Mouse (Mus musculus) midbrain, embryonic 10.5 days (tissue): ENCODE data around the gene Top1. TPM values are rescaled to one million over a fixed set of nuclear protein-coding genes. Genes with fewer than 3 reads are reported as not detected.

Experiments
- DNase-seq: peaks from one replicate; pipeline ENCODE4 v3.0.0-alpha.2; 2017; ENCODE audit warnings: low spot score
- H3K27ac ChIP-seq: fragments of 300-500 bp; sonication (generic); replicated peaks from 2 replicates; pipeline ENCODE4 v1.5.1; 2016; ENCODE audit warnings: mild to moderate bottlenecking
- H3K27me3 ChIP-seq: fragments of 300-500 bp; sonication (generic); 2 replicates; pipeline ENCODE4 v1.6.1; 2016; ENCODE audit warnings: low read depth, mild to moderate bottlenecking; ENCODE audit not compliant: poor library complexity, severe bottlenecking
- H3K36me3 ChIP-seq: fragments of 300-500 bp; sonication (generic); 2 replicates; pipeline ENCODE4 v1.6.1; 2016; ENCODE audit warnings: mild to moderate bottlenecking, moderate library complexity
- H3K4me1 ChIP-seq: fragments of 300-500 bp; sonication (generic); 2 replicates; pipeline ENCODE4 v1.6.1; 2016
- H3K4me3 ChIP-seq: fragments of 300-500 bp; sonication (generic); 2 replicates; pipeline ENCODE4 v1.5.1; 2016; ENCODE audit warnings: mild to moderate bottlenecking, moderate library complexity
- H3K9me3 ChIP-seq: fragments of 300-500 bp; sonication (generic); replicated peaks from 2 replicates; pipeline ENCODE4 v1.6.1; 2016; ENCODE audit warnings: mild to moderate bottlenecking
- WGBS: fragments of 180-500 bp; shearing (Covaris S2); methylation state at CpG from one replicate; pipeline ENCODE4 v1.1.7; 2016; 5-methylcytosine and 5-hydroxymethylcytosine counted together
- polyA plus RNA-seq: library from polyadenylated mRNA; unstranded; fragments of >200 nt; fragmentation: Nextera tagmentation; extraction: Ambion mirVana; gene quantifications from 2 replicates; pipeline ENCODE4 v1.2.1, GENCODE M21; 2016

The Top1 gene
- polyA plus RNA-seq, 1 experiment from 2014 or later: 107 TPM

DNA sequence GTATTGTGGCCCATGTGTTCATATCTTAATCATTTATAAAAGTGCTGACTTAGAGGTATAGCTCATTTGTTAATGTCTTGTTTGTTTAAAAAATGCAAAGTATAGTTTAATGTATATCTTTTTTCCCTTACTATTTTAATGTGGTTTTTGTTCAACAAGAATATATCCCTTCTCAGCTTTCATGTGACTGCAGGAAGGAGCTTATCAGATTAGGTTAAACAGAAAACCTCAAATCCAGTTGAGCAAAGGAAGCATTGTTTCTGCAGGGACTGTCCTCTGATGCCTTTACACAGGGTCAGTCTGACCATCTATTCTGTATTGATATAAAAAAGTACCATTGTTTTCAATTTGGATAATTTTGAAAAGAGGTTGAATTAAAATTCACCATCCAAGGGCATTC is 57.1 kb downstream of the Top1 start:
- Histone ChIP-seq H3K4me3 (no peak overlapping the region), H3K9me3 (no peaks in the 10 kb centered on the region), H3K27me3 (no peaks in the 10 kb centered on the region), H3K4me1 (no peaks in the 10 kb centered on the region), H3K27ac (no peak overlapping the region), H3K36me3 (peaks cover 99% of the 10 kb centered on the region)
- no peak for DNase-seq

DNA sequence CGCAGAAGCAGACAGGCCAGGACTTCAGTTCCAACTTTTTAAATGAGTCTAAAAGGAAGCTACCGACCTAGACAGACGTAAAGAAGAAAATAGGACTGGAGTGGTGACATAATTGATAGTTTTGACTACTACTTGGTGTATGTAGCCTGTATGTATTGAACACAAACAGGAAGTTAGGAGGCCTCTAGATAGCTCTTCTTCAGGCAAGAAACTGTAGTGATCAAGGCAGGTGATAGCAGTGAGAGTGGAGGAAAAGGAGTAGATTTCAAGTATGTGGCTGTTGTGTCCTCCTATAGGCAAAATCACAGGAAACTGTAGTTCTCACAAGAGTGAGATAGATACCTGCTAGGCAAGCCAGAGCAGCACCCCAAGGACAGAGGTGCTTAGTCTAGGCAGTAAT is 62.0 kb downstream of the Top1 start:
- WGBS: 98% methylated on average over 3 of the region's 3 CpGs
- no peak overlapping the region for H3K27ac ChIP-seq
- H3K9me3 ChIP-seq: no peaks in the 10 kb centered on the region
- no peaks in the 10 kb centered on the region for H3K4me1 ChIP-seq
- no peaks in the 10 kb centered on the region for H3K27me3 ChIP-seq
- no peak overlapping the region for H3K4me3 ChIP-seq
- no peak for DNase-seq
- H3K36me3 ChIP-seq: peaks cover 99% of the 10 kb centered on the region

DNA sequence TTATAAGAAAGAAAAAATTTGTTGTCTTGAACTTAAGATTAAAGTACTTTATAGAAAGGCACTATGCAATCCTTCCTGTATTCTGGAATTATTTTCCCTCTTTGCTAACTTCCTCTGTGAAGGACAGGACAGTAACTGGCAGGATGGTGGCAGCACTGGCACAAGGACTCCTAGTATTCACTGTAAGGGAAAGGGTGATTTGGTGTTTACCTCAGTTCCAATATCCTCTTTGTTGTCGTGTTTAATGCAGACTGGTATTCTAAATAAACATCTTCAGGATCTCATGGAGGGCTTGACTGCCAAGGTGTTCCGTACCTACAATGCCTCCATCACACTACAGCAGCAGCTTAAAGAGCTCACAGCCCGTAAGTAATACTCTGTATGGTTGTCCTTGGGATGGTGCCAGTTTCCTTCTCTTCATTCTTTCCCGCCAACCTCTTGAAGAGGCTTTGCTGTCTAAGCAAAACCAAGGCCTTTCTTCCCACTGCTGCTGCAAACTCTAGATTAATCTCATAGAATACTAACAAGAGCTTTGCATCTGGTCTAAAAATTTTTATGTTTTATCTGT is 69.9 kb downstream of the Top1 start:
- Histone ChIP-seq H3K36me3 (peaks cover 99% of the 10 kb centered on the region), H3K9me3 (no peaks in the 10 kb centered on the region), H3K27me3 (no peaks in the 10 kb centered on the region), H3K27ac (no peak overlapping the region), H3K4me1 (no peaks in the 10 kb centered on the region), H3K4me3 (no peak overlapping the region)
- no peak for DNase-seq
- 94% methylated on average over 4 of the region's 4 CpGs for WGBS

- peaks cover 100% of the 10 kb centered on the region for H3K36me3 ChIP-seq
- no peaks in the 10 kb centered on the region for H3K27me3 ChIP-seq
- H3K4me1 ChIP-seq: no peaks in the 10 kb centered on the region
- H3K9me3 ChIP-seq: no peaks in the 10 kb centered on the region
- H3K4me3 ChIP-seq: no peak overlapping the region
- WGBS: 77% methylated on average over 5 of the region's 5 CpGs
- H3K27ac ChIP-seq: no peak overlapping the region
- peak; percentile 25 for DNase-seq
These were observed 71.6 kb downstream of the Top1 start for GRCm38 (mm10) chr2:160717269-160717668.

DNA sequence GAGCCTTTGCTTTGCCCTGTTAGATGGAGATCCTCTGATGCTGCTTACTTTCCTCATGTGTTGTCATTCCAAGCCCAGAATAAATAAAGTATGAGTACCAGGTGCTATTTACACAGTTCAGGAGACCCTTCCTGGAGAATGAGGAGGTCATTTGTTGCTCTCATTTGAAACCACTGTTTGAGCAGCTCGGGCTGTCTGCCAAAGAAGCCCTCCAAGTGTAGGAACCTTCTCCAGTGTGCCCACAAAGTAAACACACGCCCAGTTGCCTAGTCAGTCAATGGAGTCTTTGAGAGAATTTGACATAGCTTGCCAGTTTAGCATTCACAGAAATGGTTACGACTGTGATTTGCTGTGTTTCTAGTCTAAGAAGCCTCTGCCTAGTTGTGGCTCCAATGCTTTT is 73.1 kb downstream of the Top1 start:
- Histone ChIP-seq H3K4me1 (no peaks in the 10 kb centered on the region), H3K9me3 (no peaks in the 10 kb centered on the region), H3K27me3 (no peaks in the 10 kb centered on the region), H3K4me3 (no peak overlapping the region), H3K27ac (no peak overlapping the region), H3K36me3 (peaks cover 100% of the 10 kb centered on the region)
- 89% methylated on average over 3 of the region's 3 CpGs for WGBS
- DNase-seq: peak; percentile 9

- Histone ChIP-seq H3K4me3 (no peak overlapping the region), H3K9me3 (no peaks in the 10 kb centered on the region), H3K36me3 (peaks cover 89% of the 10 kb centered on the region), H3K27ac (no peak overlapping the region), H3K27me3 (no peaks in the 10 kb centered on the region), H3K4me1 (no peaks in the 10 kb centered on the region)
- no peak for DNase-seq
- 88% methylated on average over 4 of the region's 4 CpGs for WGBS
These were observed 77.0 kb downstream of the Top1 start for GRCm38 (mm10) chr2:160722714-160723113.

GRCm38 (mm10) chr2:160723613-160724375 is 78.1 kb downstream of the Top1 start:
- no peak overlapping the region for H3K27ac ChIP-seq
- DNase-seq: no peak
- H3K4me1 ChIP-seq: no peaks in the 10 kb centered on the region
- no peak overlapping the region for H3K4me3 ChIP-seq
- H3K36me3 ChIP-seq: peaks cover 78% of the 10 kb centered on the region
- H3K27me3 ChIP-seq: no peaks in the 10 kb centered on the region
- WGBS: 96% methylated on average over 4 of the region's 4 CpGs
- no peaks in the 10 kb centered on the region for H3K9me3 ChIP-seq

GRCm38 (mm10) chr2:160724536-160724935 is 78.8 kb downstream of the Top1 start:
- H3K27me3 ChIP-seq: no peaks in the 10 kb centered on the region
- no peaks in the 10 kb centered on the region for H3K4me1 ChIP-seq
- no peak for DNase-seq
- no peaks in the 10 kb centered on the region for H3K9me3 ChIP-seq
- no peak overlapping the region for H3K27ac ChIP-seq
- peaks cover 71% of the 10 kb centered on the region for H3K36me3 ChIP-seq
- no peak overlapping the region for H3K4me3 ChIP-seq
- 92% methylated on average over 5 of the region's 5 CpGs for WGBS

GRCm38 (mm10) chr2:160725877-160726864 is 80.5 kb downstream of the Top1 start:
- peaks cover 6% of the 10 kb centered on the region; the same call in 1 of the 2 replicates for H3K27me3 ChIP-seq
- 89% methylated on average over 6 of the region's 6 CpGs for WGBS
- H3K27ac ChIP-seq: no peak overlapping the region
- no peak overlapping the region for H3K4me3 ChIP-seq
- H3K4me1 ChIP-seq: peaks cover 14% of the 10 kb centered on the region
- peaks cover 54% of the 10 kb centered on the region for H3K36me3 ChIP-seq
- H3K9me3 ChIP-seq: no peaks in the 10 kb centered on the region
- no peak for DNase-seq

DNA sequence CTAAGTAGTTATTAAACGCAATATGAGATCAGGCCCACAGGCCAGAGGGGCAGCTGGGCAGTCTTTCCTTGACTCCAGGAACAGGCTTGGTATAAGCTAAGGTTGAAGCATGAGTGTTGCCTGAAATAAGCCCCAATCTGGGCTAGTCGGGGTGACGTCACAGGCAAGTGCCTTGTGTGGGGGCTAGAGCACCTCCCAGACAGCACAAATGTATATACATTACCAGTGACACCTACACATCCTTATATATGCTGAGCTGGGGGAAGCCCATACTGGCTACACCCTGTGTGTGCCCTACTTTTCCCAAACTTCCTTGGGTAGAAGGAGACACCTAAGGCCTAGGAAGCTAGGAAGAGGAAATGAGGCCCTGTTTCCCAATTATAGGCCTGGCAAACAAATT is 83.3 kb downstream of the Top1 start:
- WGBS: 89% methylated on average over 3 of the region's 3 CpGs
- no peak overlapping the region for H3K4me3 ChIP-seq
- DNase-seq: no peak
- peaks cover 31% of the 10 kb centered on the region for H3K36me3 ChIP-seq
- H3K27ac ChIP-seq: no peak overlapping the region
- peaks cover 36% of the 10 kb centered on the region for H3K4me1 ChIP-seq
- H3K9me3 ChIP-seq: no peaks in the 10 kb centered on the region
- peaks cover 6% of the 10 kb centered on the region; the same call in 1 of the 2 replicates for H3K27me3 ChIP-seq

GRCm38 (mm10) chr2:160729436-160729835 is 83.7 kb downstream of the Top1 start:
- DNase-seq: no peak
- 88% methylated on average over 2 of the region's 2 CpGs for WGBS
- peaks cover 41% of the 10 kb centered on the region for H3K4me1 ChIP-seq

DNA sequence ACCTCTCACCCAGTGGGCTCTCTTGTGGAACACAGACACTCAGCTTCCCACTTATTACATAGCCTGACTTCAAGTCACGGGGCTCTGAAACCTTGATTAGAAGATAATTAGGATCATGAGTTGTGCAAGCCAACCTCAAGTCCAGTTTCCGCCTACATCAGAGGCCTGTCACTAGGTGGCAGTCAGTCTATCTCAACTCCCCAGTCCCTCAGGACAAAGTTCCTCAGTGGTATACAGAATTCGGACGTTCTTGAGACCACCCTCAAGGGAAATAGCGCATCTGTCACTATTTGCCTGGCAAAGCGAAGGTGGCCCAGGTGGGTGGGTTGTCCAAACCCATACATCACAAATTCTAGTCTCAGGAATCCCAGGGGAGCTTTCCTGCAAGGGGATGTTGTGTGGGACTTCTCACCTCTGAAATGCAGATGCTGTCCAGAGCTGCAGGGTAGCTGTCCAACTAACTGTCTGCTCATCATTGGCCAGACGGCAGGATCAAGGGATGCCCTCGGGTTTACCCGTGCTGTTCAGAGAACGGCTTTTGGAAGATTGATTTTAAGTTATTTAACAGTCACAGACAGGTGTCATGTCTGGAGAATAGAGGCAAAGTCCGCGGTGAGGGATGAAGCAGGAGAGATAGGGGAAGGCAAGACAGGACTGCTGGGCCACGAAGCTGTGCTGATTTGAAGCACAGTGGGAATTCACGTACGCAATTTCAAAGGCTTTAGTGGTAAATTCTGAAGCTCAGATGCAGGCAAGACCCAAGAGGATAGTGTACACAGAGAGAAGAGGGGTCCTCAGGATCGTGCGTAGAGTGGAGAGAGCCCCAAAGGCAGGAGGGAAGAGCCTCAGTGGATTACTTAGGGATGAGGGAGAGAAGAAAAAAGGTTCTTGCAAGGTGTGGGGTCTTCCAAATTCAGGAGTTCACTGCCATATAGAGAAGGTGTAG is 84.4 kb downstream of the Top1 start:
- Histone ChIP-seq H3K4me1 (peaks cover 47% of the 10 kb centered on the region), H3K27me3 (peaks cover 6% of the 10 kb centered on the region; the same call in 1 of the 2 replicates), H3K27ac (peak overlapping the region; percentile 100), H3K36me3 (peaks cover 31% of the 10 kb centered on the region), H3K9me3 (no peaks in the 10 kb centered on the region), H3K4me3 (peak overlapping the region; percentile 94)
- no peak for DNase-seq
- WGBS: 39% methylated on average over 17 of the region's 17 CpGs

More at GRCm38 (mm10) chr2:160729436-160729835, 83.7 kb downstream of the Top1 start:
- H3K9me3 ChIP-seq: no peaks in the 10 kb centered on the region
- no peak overlapping the region for H3K4me3 ChIP-seq
- H3K27ac ChIP-seq: no peak overlapping the region
- H3K36me3 ChIP-seq: peaks cover 31% of the 10 kb centered on the region
- H3K27me3 ChIP-seq: peaks cover 6% of the 10 kb centered on the region; the same call in 1 of the 2 replicates
